Mouse (Mus musculus): ENCODE results near the gene 4921539E11Rik. TPM values are rescaled to one million over a fixed set of nuclear protein-coding genes. Genes with fewer than 3 reads are reported as not detected.

4921539E11Rik gene
- polyA plus RNA-seq, 1 experiment from 2014 or later: not detected

- Histone ChIP-seq H3K36me3 (ENCODE audit: insufficient read depth, low read length) (no peaks in the 10 kb centered on the region), H3K4me3 (ENCODE audit: low read depth, low read length) (no peak overlapping the region), H3K4me2 (replicated peaks; ENCODE audit: low read depth, low read length) (no peak overlapping the region), H3K9ac (replicated peaks; ENCODE audit: low read depth) (no peak overlapping the region), H3K27me3 (replicated peaks; ENCODE audit: insufficient read depth, low read length) (no peaks in the 10 kb centered on the region), H3K4me1 (ENCODE audit: insufficient read depth, low read depth, low read length) (no peaks in the 10 kb centered on the region), H3K9me3 (ENCODE audit: low read length) (no peaks in the 10 kb centered on the region), H3K27ac (ENCODE audit: low read length) (no peak overlapping the region)
- TF ChIP-seq CTCF (IDR thresholded peaks at IDR 0.05) (no peak), EP300 (IDR thresholded peaks at IDR 0.05) (no peak)
- DNase-seq (ENCODE audit: low spot score): no peak
- no peak for ATAC-seq
- 73% methylated on average over 7 of the region's 8 CpGs for WGBS
Measured at GRCm38 (mm10) chr4:103273021-103273420, 17.6 kb downstream of the 4921539E11Rik start.

GRCm38 (mm10) chr4:103269336-103269735, 21.3 kb downstream of the 4921539E11Rik start:
- Histone ChIP-seq H3K9ac (replicated peaks; ENCODE audit: low read depth) (no peak overlapping the region), H3K4me2 (replicated peaks; ENCODE audit: low read depth, low read length) (no peak overlapping the region), H3K27ac (ENCODE audit: low read length) (no peak overlapping the region), H3K4me3 (ENCODE audit: low read depth, low read length) (no peak overlapping the region), H3K27me3 (replicated peaks; ENCODE audit: insufficient read depth, low read length) (no peaks in the 10 kb centered on the region), H3K9me3 (ENCODE audit: low read length) (no peaks in the 10 kb centered on the region), H3K4me1 (ENCODE audit: insufficient read depth, low read depth, low read length) (no peaks in the 10 kb centered on the region), H3K36me3 (ENCODE audit: insufficient read depth, low read length) (no peaks in the 10 kb centered on the region)
- TF ChIP-seq EP300 (IDR thresholded peaks at IDR 0.05) (no peak), CTCF (IDR thresholded peaks at IDR 0.05) (peak; percentile 32)
- no peak for ATAC-seq
- DNase-seq (ENCODE audit: low spot score): no peak
- 86% methylated on average over 4 of the region's 4 CpGs for WGBS

- TF ChIP-seq EP300 (IDR thresholded peaks at IDR 0.05): peak; percentile 17; the same call in 1 of the 2 replicates
- TF ChIP-seq CTCF (IDR thresholded peaks at IDR 0.05): no peak
- no peak overlapping the region for H3K27ac ChIP-seq (ENCODE audit: low read length)
- peak; percentile 63 for ATAC-seq
- H3K9me3 ChIP-seq (ENCODE audit: low read length): no peaks in the 10 kb centered on the region
- H3K4me1 ChIP-seq (ENCODE audit: insufficient read depth, low read depth, low read length): no peaks in the 10 kb centered on the region
- H3K27me3 ChIP-seq (replicated peaks; ENCODE audit: insufficient read depth, low read length): no peaks in the 10 kb centered on the region
- H3K4me2 ChIP-seq (replicated peaks; ENCODE audit: low read depth, low read length): no peak overlapping the region
- H3K36me3 ChIP-seq (ENCODE audit: insufficient read depth, low read length): no peaks in the 10 kb centered on the region
- no peak overlapping the region for H3K9ac ChIP-seq (replicated peaks; ENCODE audit: low read depth)
- no peak overlapping the region for H3K4me3 ChIP-seq (ENCODE audit: low read depth, low read length)
- peak; percentile 38 for DNase-seq (ENCODE audit: low spot score)
- 39% methylated on average over 2 of the region's 2 CpGs for WGBS
Measured at GRCm38 (mm10) chr4:103265166-103265565, 25.5 kb downstream of the 4921539E11Rik start.

GRCm38 (mm10) chr4:103263812-103264396, 26.8 kb downstream of the 4921539E11Rik start:
- 12% methylated on average over 8 of the region's 8 CpGs for WGBS
- no peak overlapping the region for H3K4me3 ChIP-seq (ENCODE audit: low read depth, low read length)
- ATAC-seq: no peak

GRCm38 (mm10) chr4:103263378-103263777, 27.3 kb downstream of the 4921539E11Rik start:
- no peaks in the 10 kb centered on the region for H3K9me3 ChIP-seq (ENCODE audit: low read length)
- H3K4me3 ChIP-seq (ENCODE audit: low read depth, low read length): no peak overlapping the region
- 12% methylated on average over 5 of the region's 5 CpGs for WGBS
- TF ChIP-seq EP300 (IDR thresholded peaks at IDR 0.05) (no peak), CTCF (IDR thresholded peaks at IDR 0.05) (no peak)
- H3K27me3 ChIP-seq (replicated peaks; ENCODE audit: insufficient read depth, low read length): no peaks in the 10 kb centered on the region
- no peak overlapping the region for H3K27ac ChIP-seq (ENCODE audit: low read length)
- no peak overlapping the region for H3K9ac ChIP-seq (replicated peaks; ENCODE audit: low read depth)
- no peaks in the 10 kb centered on the region for H3K36me3 ChIP-seq (ENCODE audit: insufficient read depth, low read length)
- H3K4me1 ChIP-seq (ENCODE audit: insufficient read depth, low read depth, low read length): no peaks in the 10 kb centered on the region
- ATAC-seq (no peak), DNase-seq (ENCODE audit: low spot score) (no peak)
- H3K4me2 ChIP-seq (replicated peaks; ENCODE audit: low read depth, low read length): no peak overlapping the region

More at GRCm38 (mm10) chr4:103263812-103264396, 26.8 kb downstream of the 4921539E11Rik start:
- H3K4me2 ChIP-seq (replicated peaks; ENCODE audit: low read depth, low read length): no peak overlapping the region
- no peaks in the 10 kb centered on the region for H3K36me3 ChIP-seq (ENCODE audit: insufficient read depth, low read length)
- H3K9ac ChIP-seq (replicated peaks; ENCODE audit: low read depth): no peak overlapping the region
- no peak for TF ChIP-seq CTCF (IDR thresholded peaks at IDR 0.05)
- no peaks in the 10 kb centered on the region for H3K9me3 ChIP-seq (ENCODE audit: low read length)
- DNase-seq (ENCODE audit: low spot score): peak; percentile 4
- no peak overlapping the region for H3K27ac ChIP-seq (ENCODE audit: low read length)
- no peaks in the 10 kb centered on the region for H3K27me3 ChIP-seq (replicated peaks; ENCODE audit: insufficient read depth, low read length)
- H3K4me1 ChIP-seq (ENCODE audit: insufficient read depth, low read depth, low read length): no peaks in the 10 kb centered on the region

- no peaks in the 10 kb centered on the region for H3K36me3 ChIP-seq (ENCODE audit: insufficient read depth, low read length)
- no peaks in the 10 kb centered on the region for H3K9me3 ChIP-seq (ENCODE audit: low read length)
- H3K27ac ChIP-seq (ENCODE audit: low read length): no peak overlapping the region
- no peak overlapping the region for H3K4me2 ChIP-seq (replicated peaks; ENCODE audit: low read depth, low read length)
- WGBS: 75% methylated on average over 3 of the region's 3 CpGs
- no peaks in the 10 kb centered on the region for H3K27me3 ChIP-seq (replicated peaks; ENCODE audit: insufficient read depth, low read length)
- no peak overlapping the region for H3K9ac ChIP-seq (replicated peaks; ENCODE audit: low read depth)
- peak; percentile 34 for TF ChIP-seq CTCF (IDR thresholded peaks at IDR 0.05)
- no peak for TF ChIP-seq EP300 (IDR thresholded peaks at IDR 0.05)
- ATAC-seq (no peak), DNase-seq (ENCODE audit: low spot score) (no peak)
- H3K4me3 ChIP-seq (ENCODE audit: low read depth, low read length): no peak overlapping the region
- H3K4me1 ChIP-seq (ENCODE audit: insufficient read depth, low read depth, low read length): no peaks in the 10 kb centered on the region
Measured at GRCm38 (mm10) chr4:103258817-103259216, 31.8 kb downstream of the 4921539E11Rik start.
